Mouse (Mus musculus) spleen, adult 12 weeks (tissue): ENCODE measurements around the gene Pdzk1ip1.

Experiments used
- DNase-seq: peaks from one replicate; pipeline ENCODE4 v3.0.0; 2022; ENCODE audit warnings: low spot score

The Pdzk1ip1 gene

GRCm38 (mm10) chr4:115075204-115075915 is 13.1 kb upstream of the Pdzk1ip1 start:
- DNase-seq, result no peak

GRCm38 (mm10) chr4:115078892-115079820 is 9.4 kb upstream of the Pdzk1ip1 start:
- no peak for DNase-seq

GRCm38 (mm10) chr4:115079821-115080349 is 8.6 kb upstream of the Pdzk1ip1 start:
- no peak for DNase-seq

GRCm38 (mm10) chr4:115083031-115083430 is 5.5 kb upstream of the Pdzk1ip1 start:
- DNase-seq, result no peak

GRCm38 (mm10) chr4:115085522-115086095 is 2.9 kb upstream of the Pdzk1ip1 start:
- peak; percentile 51 for DNase-seq

- no peak for DNase-seq
Measured at GRCm38 (mm10) chr4:115086257-115086656, 2.3 kb upstream of the Pdzk1ip1 start.

GRCm38 (mm10) chr4:115086763-115087415 is 1.6 kb upstream of the Pdzk1ip1 start:
- no peak for DNase-seq

GRCm38 (mm10) chr4:115090592-115090991 is 2.1 kb downstream of the Pdzk1ip1 start:
- DNase-seq, result no peak

- no peak for DNase-seq
Measured at GRCm38 (mm10) chr4:115091806-115092205, 3.3 kb downstream of the Pdzk1ip1 start.

GRCm38 (mm10) chr4:115093331-115093864 is 4.9 kb downstream of the Pdzk1ip1 start:
- DNase-seq, result no peak

- DNase-seq, result no peak
Measured at GRCm38 (mm10) chr4:115094056-115094455, 5.5 kb downstream of the Pdzk1ip1 start.

GRCm38 (mm10) chr4:115095671-115096434 is 7.3 kb downstream of the Pdzk1ip1 start:
- peak; percentile 85 for DNase-seq

GRCm38 (mm10) chr4:115096435-115097145 is 8.1 kb downstream of the Pdzk1ip1 start:
- DNase-seq, result peak; percentile 25

GRCm38 (mm10) chr4:115097146-115097496 is 8.6 kb downstream of the Pdzk1ip1 start:
- peak; percentile 22 for DNase-seq

GRCm38 (mm10) chr4:115101682-115102081 is 13.2 kb downstream of the Pdzk1ip1 start:
- peak; percentile 50 for DNase-seq

GRCm38 (mm10) chr4:115103510-115103909 is 15.0 kb downstream of the Pdzk1ip1 start:
- no peak for DNase-seq

- no peak for DNase-seq
Measured at GRCm38 (mm10) chr4:115111167-115111566, 22.7 kb downstream of the Pdzk1ip1 start.

GRCm38 (mm10) chr4:115113266-115113665 is 24.8 kb downstream of the Pdzk1ip1 start:
- DNase-seq, result no peak

GRCm38 (mm10) chr4:115119642-115120041 is 31.1 kb downstream of the Pdzk1ip1 start:
- no peak for DNase-seq

- no peak for DNase-seq
Measured at GRCm38 (mm10) chr4:115121162-115121561, 32.7 kb downstream of the Pdzk1ip1 start.
